Mouse (Mus musculus): ENCODE measurements around the gene Fam129a. TPM values are rescaled to one million over a fixed set of nuclear protein-coding genes. Genes with fewer than 3 reads are reported as not detected.

Fam129a gene
- polyA plus RNA-seq, 1 experiment from 2014 or later: 0.33 TPM

DNA sequence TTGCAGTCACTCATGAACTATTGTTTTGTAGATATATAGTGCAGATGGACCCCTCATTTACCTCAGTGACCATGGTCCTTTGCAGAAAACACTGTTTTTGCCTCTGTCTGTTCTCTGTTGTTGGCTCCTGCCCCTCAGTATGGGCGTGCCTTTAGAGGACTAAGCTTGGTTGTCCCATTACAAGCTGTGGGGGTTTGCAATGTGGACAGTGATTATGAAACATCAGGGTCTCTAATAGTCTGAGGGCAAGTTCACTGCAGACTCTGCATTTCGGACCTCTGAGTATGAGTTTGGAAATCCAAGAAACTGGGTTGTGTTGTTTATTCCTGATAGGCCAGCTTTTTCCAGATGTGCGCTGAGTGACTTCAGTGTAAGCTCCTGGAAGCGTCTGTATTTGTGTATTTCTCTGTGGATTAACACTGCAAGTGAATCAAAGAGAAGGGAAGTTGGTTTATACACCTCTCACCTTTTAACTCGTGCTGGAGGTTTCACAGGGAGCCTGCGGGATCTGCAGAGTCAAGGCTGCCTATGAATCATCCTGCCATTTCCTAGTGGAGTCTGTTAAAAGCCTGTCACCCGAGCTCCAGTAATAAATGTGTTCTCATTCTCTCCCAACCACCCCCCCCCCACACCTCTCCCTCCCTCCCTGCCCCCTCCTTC, 58.7 kb downstream of the Fam129a start:
- no peak overlapping the region for H3K27ac ChIP-seq (ENCODE audit: low read depth, low read length)
- 56% methylated on average over 7 of the region's 7 CpGs for WGBS

GRCm38 (mm10) chr1:151630251-151630628, 59.3 kb downstream of the Fam129a start:
- Histone ChIP-seq H3K27ac (ENCODE audit: low read depth, low read length) (no peak overlapping the region), H3K4me1 (ENCODE audit: control insufficient read depth, insufficient read depth, low read length) (peaks cover 14% of the 10 kb centered on the region; the same call in 1 of the 2 replicates), H3K36me3 (ENCODE audit: control insufficient read depth, insufficient read depth, low read length) (no peaks in the 10 kb centered on the region), H3K27me3 (replicated peaks; ENCODE audit: control insufficient read depth, insufficient read depth, low read length) (no peaks in the 10 kb centered on the region), H3K4me3 (ENCODE audit: low read depth, low read length) (no peak overlapping the region), H3K9me3 (replicated peaks; ENCODE audit: control insufficient read depth, low read length) (no peaks in the 10 kb centered on the region), H3K4me2 (ENCODE audit: low read length) (no peak overlapping the region), H3K9ac (ENCODE audit: low read length) (no peak overlapping the region)
- DNase-seq (ENCODE audit: low spot score): no peak
- ATAC-seq: no peak
- WGBS: 55% methylated on average over 2 of the region's 2 CpGs

More for the DNA sequence above, 58.7 kb downstream of the Fam129a start:
- Histone ChIP-seq H3K4me1 (ENCODE audit: control insufficient read depth, insufficient read depth, low read length) (peaks cover 14% of the 10 kb centered on the region; the same call in 1 of the 2 replicates), H3K9ac (ENCODE audit: low read length) (no peak overlapping the region), H3K36me3 (ENCODE audit: control insufficient read depth, insufficient read depth, low read length) (no peaks in the 10 kb centered on the region), H3K4me2 (ENCODE audit: low read length) (no peak overlapping the region), H3K27me3 (replicated peaks; ENCODE audit: control insufficient read depth, insufficient read depth, low read length) (no peaks in the 10 kb centered on the region), H3K9me3 (replicated peaks; ENCODE audit: control insufficient read depth, low read length) (no peaks in the 10 kb centered on the region), H3K4me3 (ENCODE audit: low read depth, low read length) (no peak overlapping the region)
- DNase-seq (ENCODE audit: low spot score) (peak; percentile 31), ATAC-seq (no peak)

DNA sequence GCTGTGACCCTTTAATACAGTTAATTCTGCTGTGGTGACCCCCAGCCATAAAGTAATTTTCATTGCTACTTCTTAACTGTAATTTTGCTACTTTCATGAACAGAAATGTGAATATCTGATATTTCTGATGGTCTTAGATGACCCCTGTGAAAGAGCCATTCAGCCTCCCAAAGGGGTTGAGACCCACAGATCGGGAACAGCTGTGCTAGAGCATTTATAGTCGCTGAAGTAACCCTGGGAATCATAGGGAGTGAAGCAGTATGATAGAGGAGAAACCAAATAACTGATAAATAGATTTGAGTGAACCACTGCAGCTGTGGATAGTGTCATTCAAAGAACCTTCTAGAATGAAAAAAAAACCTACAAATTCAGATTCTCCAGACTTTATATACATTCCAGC, 60.1 kb downstream of the Fam129a start:
- H3K9ac ChIP-seq (ENCODE audit: low read length): no peak overlapping the region
- no peak for DNase-seq (ENCODE audit: low spot score)
- no peaks in the 10 kb centered on the region for H3K36me3 ChIP-seq (ENCODE audit: control insufficient read depth, insufficient read depth, low read length)
- H3K4me1 ChIP-seq (ENCODE audit: control insufficient read depth, insufficient read depth, low read length): peaks cover 13% of the 10 kb centered on the region; the same call in 1 of the 2 replicates
- no peak overlapping the region for H3K4me2 ChIP-seq (ENCODE audit: low read length)
- no peaks in the 10 kb centered on the region for H3K9me3 ChIP-seq (replicated peaks; ENCODE audit: control insufficient read depth, low read length)
- no peak for ATAC-seq
- 73% methylated on average over 2 of the region's 2 CpGs for WGBS
- no peaks in the 10 kb centered on the region for H3K27me3 ChIP-seq (replicated peaks; ENCODE audit: control insufficient read depth, insufficient read depth, low read length)
- no peak overlapping the region for H3K27ac ChIP-seq (ENCODE audit: low read depth, low read length)
- H3K4me3 ChIP-seq (ENCODE audit: low read depth, low read length): no peak overlapping the region

GRCm38 (mm10) chr1:151631703-151632294, 60.8 kb downstream of the Fam129a start:
- no peaks in the 10 kb centered on the region for H3K27me3 ChIP-seq (replicated peaks; ENCODE audit: control insufficient read depth, insufficient read depth, low read length)
- H3K9ac ChIP-seq (ENCODE audit: low read length): no peak overlapping the region
- H3K4me1 ChIP-seq (ENCODE audit: control insufficient read depth, insufficient read depth, low read length): peaks cover 8% of the 10 kb centered on the region; the same call in 1 of the 2 replicates
- DNase-seq (ENCODE audit: low spot score): peak; percentile 34
- H3K9me3 ChIP-seq (replicated peaks; ENCODE audit: control insufficient read depth, low read length): no peaks in the 10 kb centered on the region
- H3K4me3 ChIP-seq (ENCODE audit: low read depth, low read length): no peak overlapping the region
- 66% methylated on average over 11 of the region's 11 CpGs for WGBS
- no peak overlapping the region for H3K4me2 ChIP-seq (ENCODE audit: low read length)
- no peak overlapping the region for H3K27ac ChIP-seq (ENCODE audit: low read depth, low read length)
- ATAC-seq: peak; percentile 42; the same call in 1 of the 2 replicates
- H3K36me3 ChIP-seq (ENCODE audit: control insufficient read depth, insufficient read depth, low read length): no peaks in the 10 kb centered on the region

DNA sequence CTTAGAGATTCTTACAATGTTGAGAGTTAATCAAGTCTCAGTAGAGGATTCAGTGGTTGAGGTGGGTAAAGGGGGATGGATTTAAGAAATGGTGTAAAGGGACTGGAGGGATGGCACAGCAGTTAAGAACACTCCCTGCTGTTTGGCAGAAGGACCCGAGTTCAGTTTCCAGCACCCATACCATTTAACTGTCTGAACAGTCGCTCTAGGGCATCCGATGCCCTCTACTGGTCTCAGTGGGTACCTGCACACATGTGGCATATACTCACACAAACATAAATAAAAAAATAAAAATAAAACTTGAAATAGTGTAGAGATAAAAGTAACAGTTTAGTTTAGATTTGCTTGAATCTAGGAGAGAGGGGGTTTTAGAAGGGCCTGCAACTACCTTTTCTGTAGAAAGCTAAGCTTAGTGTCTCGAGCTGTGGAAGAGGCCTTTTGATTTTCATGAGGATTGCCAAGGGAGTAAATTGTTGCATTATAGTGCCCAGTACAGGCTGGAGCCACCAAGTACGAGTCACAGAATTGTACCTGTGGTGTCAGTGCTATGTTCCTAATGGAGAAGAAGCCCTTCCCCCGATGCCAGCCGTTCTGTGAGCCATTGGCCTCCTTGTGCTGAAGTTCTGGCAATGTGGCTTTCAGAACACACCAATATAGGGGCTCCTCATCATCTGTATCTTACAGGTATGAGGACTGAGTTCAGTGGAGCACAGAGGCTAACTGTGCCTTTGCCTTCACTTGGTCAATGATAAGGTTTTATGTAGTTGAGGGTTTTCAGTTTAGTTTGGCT, 61.8 kb downstream of the Fam129a start:
- Histone ChIP-seq H3K9ac (ENCODE audit: low read length) (no peak overlapping the region), H3K4me1 (ENCODE audit: control insufficient read depth, insufficient read depth, low read length) (0 out of 2 replicates have a peak, but pooled peaks cover 2% of the 10 kb centered on the region), H3K9me3 (replicated peaks; ENCODE audit: control insufficient read depth, low read length) (no peaks in the 10 kb centered on the region), H3K27me3 (replicated peaks; ENCODE audit: control insufficient read depth, insufficient read depth, low read length) (no peaks in the 10 kb centered on the region), H3K27ac (ENCODE audit: low read depth, low read length) (no peak overlapping the region), H3K36me3 (ENCODE audit: control insufficient read depth, insufficient read depth, low read length) (no peaks in the 10 kb centered on the region), H3K4me2 (ENCODE audit: low read length) (no peak overlapping the region), H3K4me3 (ENCODE audit: low read depth, low read length) (no peak overlapping the region)
- WGBS: 95% methylated on average over 7 of the region's 7 CpGs
- ATAC-seq (no peak), DNase-seq (ENCODE audit: low spot score) (no peak)

GRCm38 (mm10) chr1:151636637-151637036, 65.7 kb downstream of the Fam129a start:
- Histone ChIP-seq H3K27me3 (replicated peaks; ENCODE audit: control insufficient read depth, insufficient read depth, low read length) (no peaks in the 10 kb centered on the region), H3K36me3 (ENCODE audit: control insufficient read depth, insufficient read depth, low read length) (no peaks in the 10 kb centered on the region), H3K27ac (ENCODE audit: low read depth, low read length) (no peak overlapping the region), H3K4me1 (ENCODE audit: control insufficient read depth, insufficient read depth, low read length) (0 out of 2 replicates have a peak, but pooled peaks cover 2% of the 10 kb centered on the region), H3K4me2 (ENCODE audit: low read length) (no peak overlapping the region), H3K9me3 (replicated peaks; ENCODE audit: control insufficient read depth, low read length) (no peaks in the 10 kb centered on the region), H3K9ac (ENCODE audit: low read length) (no peak overlapping the region), H3K4me3 (ENCODE audit: low read depth, low read length) (no peak overlapping the region)
- no peak for ATAC-seq
- DNase-seq (ENCODE audit: low spot score): no peak
- WGBS: 90% methylated on average over 3 of the region's 3 CpGs

- ATAC-seq (no peak), DNase-seq (ENCODE audit: low spot score) (no peak)
- 89% methylated on average over 9 of the region's 9 CpGs for WGBS
Measured at GRCm38 (mm10) chr1:151637351-151637922, 66.5 kb downstream of the Fam129a start.

GRCm38 (mm10) chr1:151638357-151638756, 67.4 kb downstream of the Fam129a start:
- H3K4me3 ChIP-seq (ENCODE audit: low read depth, low read length): no peak overlapping the region
- no peaks in the 10 kb centered on the region for H3K9me3 ChIP-seq (replicated peaks; ENCODE audit: control insufficient read depth, low read length)
- no peaks in the 10 kb centered on the region for H3K36me3 ChIP-seq (ENCODE audit: control insufficient read depth, insufficient read depth, low read length)
- H3K9ac ChIP-seq (ENCODE audit: low read length): no peak overlapping the region
- H3K4me1 ChIP-seq (ENCODE audit: control insufficient read depth, insufficient read depth, low read length): no peaks in the 10 kb centered on the region
- no peak for ATAC-seq
- WGBS: 90% methylated on average over 5 of the region's 5 CpGs
- DNase-seq (ENCODE audit: low spot score): no peak
- no peak overlapping the region for H3K4me2 ChIP-seq (ENCODE audit: low read length)
- no peak overlapping the region for H3K27ac ChIP-seq (ENCODE audit: low read depth, low read length)
- H3K27me3 ChIP-seq (replicated peaks; ENCODE audit: control insufficient read depth, insufficient read depth, low read length): no peaks in the 10 kb centered on the region

More at GRCm38 (mm10) chr1:151637351-151637922, 66.5 kb downstream of the Fam129a start:
- Histone ChIP-seq H3K4me2 (ENCODE audit: low read length) (no peak overlapping the region), H3K4me3 (ENCODE audit: low read depth, low read length) (no peak overlapping the region), H3K36me3 (ENCODE audit: control insufficient read depth, insufficient read depth, low read length) (no peaks in the 10 kb centered on the region), H3K27ac (ENCODE audit: low read depth, low read length) (no peak overlapping the region), H3K9me3 (replicated peaks; ENCODE audit: control insufficient read depth, low read length) (no peaks in the 10 kb centered on the region), H3K9ac (ENCODE audit: low read length) (no peak overlapping the region), H3K4me1 (ENCODE audit: control insufficient read depth, insufficient read depth, low read length) (no peaks in the 10 kb centered on the region), H3K27me3 (replicated peaks; ENCODE audit: control insufficient read depth, insufficient read depth, low read length) (no peaks in the 10 kb centered on the region)

Measured in forebrain, embryonic 14.5 days (tissue).